Mouse (Mus musculus) neural tube, embryonic 13.5 days (tissue): ENCODE measurements at regions not wholly inside any gene's neighbourhood (a gene's known extent, or its start where the extent isn't known, plus 50 kb on each side); places are given as distances from the start of the nearest gene placed in this dataset.
A peak's percentile ranks its signal among the peaks of the same experiment; 100 is the strongest.

Experiments
- ATAC-seq: fragments of 200-750 bp; cut with Nextera tagmentation; 2 replicates; pipeline ENCODE4 v1.8.0; 2017; ENCODE audit warnings: low read depth, mild to moderate bottlenecking, moderate TSS enrichment, moderate library complexity
- H3K27ac ChIP-seq: fragments of 300-500 bp; sonication (generic); replicated peaks from 2 replicates; pipeline ENCODE4 v1.5.1; 2015; ENCODE audit warnings: moderate library complexity, mild to moderate bottlenecking, inconsistent platforms
- H3K27me3 ChIP-seq: fragments of 300-500 bp; sonication (generic); 2 replicates; pipeline ENCODE4 v1.6.1; 2015; ENCODE audit warnings: mild to moderate bottlenecking, inconsistent platforms
- H3K36me3 ChIP-seq: fragments of 300-500 bp; sonication (generic); 2 replicates; pipeline ENCODE4 v1.6.1; 2015; ENCODE audit warnings: mild to moderate bottlenecking, inconsistent platforms
- H3K4me1 ChIP-seq: fragments of 300-500 bp; sonication (generic); replicated peaks from 2 replicates; pipeline ENCODE4 v1.6.1; 2015; ENCODE audit warnings: inconsistent platforms
- H3K4me2 ChIP-seq: fragments of 300-500 bp; sonication (generic); 2 replicates; pipeline ENCODE4 v1.6.1; 2015; ENCODE audit warnings: inconsistent platforms, mild to moderate bottlenecking, moderate library complexity
- H3K4me3 ChIP-seq: fragments of 300-500 bp; sonication (generic); 2 replicates; pipeline ENCODE4 v1.5.1; 2015; ENCODE audit warnings: mild to moderate bottlenecking, inconsistent platforms
- H3K9ac ChIP-seq: fragments of 300-500 bp; sonication (generic); 2 replicates; pipeline ENCODE4 v1.6.1; 2015; ENCODE audit warnings: moderate library complexity, mild to moderate bottlenecking, inconsistent platforms
- H3K9me3 ChIP-seq: fragments of 300-500 bp; sonication (generic); 2 replicates; pipeline ENCODE4 v1.6.1; 2016; ENCODE audit warnings: inconsistent platforms
- WGBS: fragments of 180-500 bp; shearing (Covaris S2); methylation state at CpG from one replicate; pipeline ENCODE4 v1.1.7; 2015; 5-methylcytosine and 5-hydroxymethylcytosine counted together

DNA sequence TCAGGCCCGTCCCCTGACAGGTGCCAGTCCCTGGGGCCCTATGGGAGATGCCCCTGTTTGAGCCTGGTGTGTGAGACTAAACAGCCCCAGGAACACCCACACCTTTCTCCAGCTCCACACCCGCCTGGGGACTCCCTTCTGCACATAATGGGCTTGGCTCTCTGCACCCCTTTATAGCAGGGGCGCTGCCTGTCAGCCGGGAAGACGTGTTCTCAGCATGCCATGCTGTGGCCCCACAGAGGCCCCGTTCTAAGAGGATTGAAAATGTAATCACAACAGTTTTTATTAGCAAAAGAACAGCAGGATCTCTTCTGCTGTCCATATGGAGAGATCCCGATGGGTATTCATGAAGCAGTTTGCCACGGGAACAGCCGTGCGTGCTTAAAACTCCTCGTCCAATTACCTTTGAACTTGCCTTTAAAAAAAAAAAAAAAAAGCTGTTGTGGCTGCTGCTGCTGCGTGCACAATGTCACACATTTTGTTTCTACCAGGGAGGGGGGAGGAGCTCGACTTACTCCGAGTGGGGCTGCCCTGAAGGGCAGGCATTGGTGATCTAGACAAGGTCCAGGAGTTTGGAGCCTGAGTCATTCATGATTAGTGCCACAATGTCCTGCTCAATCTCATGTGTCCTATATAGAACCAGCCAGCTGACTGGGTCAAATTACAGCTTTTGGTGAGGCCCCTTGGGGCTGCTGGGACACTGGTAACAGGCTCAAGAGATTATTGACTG lies 119.7 kb downstream of the Rps24 start:
- H3K4me3 ChIP-seq, result no peak overlapping the region
- ATAC-seq, result peak; percentile 27; the same call in 1 of the 2 replicates
- H3K4me1 ChIP-seq, result peaks cover 20% of the 10 kb centered on the region
- no peak overlapping the region for H3K9ac ChIP-seq
- H3K9me3 ChIP-seq, result no peaks in the 10 kb centered on the region; the same call in 1 of the 2 replicates
- H3K4me2 ChIP-seq, result no peak overlapping the region
- peak overlapping the region; percentile 52 for H3K27ac ChIP-seq
- WGBS, result 12% methylated on average over 14 of the region's 14 CpGs
- no peaks in the 10 kb centered on the region for H3K36me3 ChIP-seq
- no peaks in the 10 kb centered on the region for H3K27me3 ChIP-seq

- Histone ChIP-seq H3K27ac (no peak overlapping the region), H3K9me3 (no peaks in the 10 kb centered on the region; the same call in 1 of the 2 replicates), H3K4me3 (no peak overlapping the region), H3K4me2 (no peak overlapping the region), H3K9ac (no peak overlapping the region), H3K36me3 (no peaks in the 10 kb centered on the region), H3K27me3 (no peaks in the 10 kb centered on the region), H3K4me1 (peaks cover 16% of the 10 kb centered on the region)
- ATAC-seq, result no peak
- WGBS, result 89% methylated on average over 1 of the region's 1 CpGs
These were observed 121.4 kb downstream of the Rps24 start for GRCm38 (mm10) chr14:24608356-24608755.

- Histone ChIP-seq H3K9ac (no peak overlapping the region), H3K27me3 (no peaks in the 10 kb centered on the region), H3K27ac (no peak overlapping the region), H3K9me3 (no peaks in the 10 kb centered on the region; the same call in 1 of the 2 replicates), H3K4me3 (no peak overlapping the region), H3K4me2 (no peak overlapping the region), H3K36me3 (no peaks in the 10 kb centered on the region), H3K4me1 (peaks cover 28% of the 10 kb centered on the region)
- no peak for ATAC-seq
- 71% methylated on average over 4 of the region's 4 CpGs for WGBS
These were observed 125.5 kb downstream of the Rps24 start for GRCm38 (mm10) chr14:24612254-24612995.

DNA sequence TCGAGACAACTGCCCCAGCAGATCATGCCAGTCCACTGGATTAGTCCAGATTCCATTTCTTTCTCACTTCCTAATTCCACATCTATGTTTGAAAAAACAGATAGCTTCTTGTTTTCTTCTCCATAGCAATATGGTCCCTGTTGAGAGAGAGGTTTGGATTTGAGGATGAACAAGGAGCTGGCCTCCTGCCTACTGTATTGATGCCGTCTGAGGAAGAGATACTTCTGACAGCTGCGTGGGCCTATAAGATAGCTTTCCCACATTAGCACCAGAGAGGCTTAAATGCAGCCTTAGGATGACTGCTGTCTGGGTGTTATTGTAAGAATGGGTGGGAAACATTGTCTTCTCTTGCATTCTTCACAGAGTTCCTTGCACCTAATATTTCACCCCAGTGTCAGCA lies 128.9 kb downstream of the Rps24 start:
- ATAC-seq, result no peak
- H3K27me3 ChIP-seq, result no peaks in the 10 kb centered on the region
- 72% methylated on average over 3 of the region's 3 CpGs for WGBS
- H3K9ac ChIP-seq, result no peak overlapping the region
- peak overlapping the region; percentile 98 for H3K27ac ChIP-seq
- H3K36me3 ChIP-seq, result no peaks in the 10 kb centered on the region
- H3K4me1 ChIP-seq, result peaks cover 50% of the 10 kb centered on the region
- no peak overlapping the region for H3K4me3 ChIP-seq
- no peaks in the 10 kb centered on the region for H3K9me3 ChIP-seq
- H3K4me2 ChIP-seq, result no peak overlapping the region

DNA sequence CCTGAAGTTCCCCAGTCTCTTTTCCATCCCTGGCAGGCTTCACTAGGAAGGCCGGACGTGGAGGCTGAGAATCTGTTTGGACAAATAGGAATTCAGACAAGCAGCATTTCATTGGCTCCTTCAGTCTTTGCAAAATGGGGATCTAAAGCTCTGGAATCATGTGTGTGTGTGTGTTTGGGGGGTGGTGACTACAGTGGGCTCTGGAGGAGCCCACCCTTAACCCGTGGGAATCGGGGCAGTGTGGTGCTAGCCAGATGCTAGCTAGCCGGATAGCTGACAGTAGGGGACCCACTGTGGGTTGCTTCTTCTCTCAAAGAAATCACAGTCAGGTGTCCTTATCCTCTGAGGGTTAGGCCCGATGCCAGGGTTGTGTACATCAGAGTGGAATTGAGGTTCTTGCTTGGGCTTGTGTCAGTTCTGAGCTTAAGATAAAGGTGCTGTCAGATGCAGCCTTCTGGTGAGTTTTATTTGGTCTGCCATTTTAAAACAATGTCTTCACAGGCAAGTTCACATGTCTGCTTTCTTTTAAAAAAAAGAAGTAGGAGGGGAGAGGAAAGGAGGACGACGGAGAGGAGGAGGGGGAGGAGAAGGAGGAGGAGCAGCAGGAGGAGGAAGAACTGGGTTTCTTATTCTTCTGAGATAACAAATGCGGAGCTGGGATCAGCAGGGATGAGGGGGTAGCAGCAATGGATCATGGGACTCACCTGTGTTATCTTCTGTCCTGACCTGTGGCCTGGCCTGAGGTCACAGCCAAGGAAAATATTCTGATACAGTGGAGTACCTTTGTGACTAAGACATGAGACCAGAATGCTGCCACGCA lies 129.6 kb downstream of the Rps24 start:
- 24% methylated on average over 10 of the region's 10 CpGs for WGBS
- H3K9ac ChIP-seq, result peak overlapping the region; percentile 54
- no peak for ATAC-seq
- H3K27me3 ChIP-seq, result no peaks in the 10 kb centered on the region
- H3K36me3 ChIP-seq, result no peaks in the 10 kb centered on the region
- peak overlapping the region; percentile 26; the same call in 1 of the 2 replicates for H3K4me2 ChIP-seq
- peaks cover 50% of the 10 kb centered on the region for H3K4me1 ChIP-seq
- peak overlapping the region; percentile 98 for H3K27ac ChIP-seq
- no peak overlapping the region for H3K4me3 ChIP-seq
- H3K9me3 ChIP-seq, result no peaks in the 10 kb centered on the region

- no peaks in the 10 kb centered on the region for H3K9me3 ChIP-seq
- peaks cover 50% of the 10 kb centered on the region for H3K4me1 ChIP-seq
- peak overlapping the region; percentile 98 for H3K27ac ChIP-seq
- ATAC-seq, result peak; percentile 3; the same call in 1 of the 2 replicates
- peak overlapping the region; percentile 54 for H3K9ac ChIP-seq
- H3K27me3 ChIP-seq, result no peaks in the 10 kb centered on the region
- peak overlapping the region; percentile 26; the same call in 1 of the 2 replicates for H3K4me2 ChIP-seq
- H3K4me3 ChIP-seq, result no peak overlapping the region
- WGBS, result 14% methylated on average over 3 of the region's 3 CpGs
- no peaks in the 10 kb centered on the region for H3K36me3 ChIP-seq
These were observed 130.1 kb downstream of the Rps24 start for GRCm38 (mm10) chr14:24617126-24617375.

DNA sequence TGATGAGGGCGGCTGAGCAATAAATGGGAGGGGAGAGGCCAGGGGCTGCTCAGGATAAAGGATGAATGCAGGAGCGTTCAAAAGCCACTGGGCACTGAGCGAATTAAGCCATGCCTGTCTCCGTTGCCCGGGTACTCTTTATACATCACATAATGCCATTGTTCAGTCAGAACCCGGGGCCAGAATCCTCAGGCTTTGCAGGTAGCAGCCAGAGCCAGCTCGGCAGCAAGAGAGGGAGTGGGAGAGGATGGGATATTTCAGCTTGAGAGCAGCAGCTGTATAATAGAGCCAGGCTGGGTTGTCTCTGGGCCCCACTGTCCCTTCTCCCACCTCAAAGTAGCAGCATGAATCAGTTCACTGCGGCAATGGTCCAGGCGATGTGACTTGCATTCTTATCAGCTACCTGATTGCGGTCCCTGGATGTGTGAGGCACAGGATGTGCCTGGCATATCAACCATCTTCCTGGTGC lies 130.5 kb downstream of the Rps24 start:
- no peaks in the 10 kb centered on the region for H3K36me3 ChIP-seq
- H3K4me2 ChIP-seq, result peak overlapping the region; percentile 26
- H3K9me3 ChIP-seq, result no peaks in the 10 kb centered on the region
- no peaks in the 10 kb centered on the region for H3K27me3 ChIP-seq
- H3K27ac ChIP-seq, result peak overlapping the region; percentile 98
- peak; percentile 88 for ATAC-seq
- peaks cover 50% of the 10 kb centered on the region for H3K4me1 ChIP-seq
- H3K9ac ChIP-seq, result peak overlapping the region; percentile 54
- H3K4me3 ChIP-seq, result no peak overlapping the region
- WGBS, result 10% methylated on average over 10 of the region's 10 CpGs

GRCm38 (mm10) chr14:24618226-24619038 lies 131.5 kb downstream of the Rps24 start:
- ATAC-seq, result peak; percentile 36
- Histone ChIP-seq H3K9ac (peak overlapping the region; percentile 54), H3K27ac (peak overlapping the region; percentile 98), H3K27me3 (no peaks in the 10 kb centered on the region), H3K9me3 (no peaks in the 10 kb centered on the region), H3K4me2 (peak overlapping the region; percentile 26), H3K36me3 (no peaks in the 10 kb centered on the region), H3K4me1 (peaks cover 50% of the 10 kb centered on the region), H3K4me3 (no peak overlapping the region)
- WGBS, result 21% methylated on average over 16 of the region's 16 CpGs

- no peaks in the 10 kb centered on the region for H3K27me3 ChIP-seq
- no peaks in the 10 kb centered on the region for H3K36me3 ChIP-seq
- no peak overlapping the region for H3K4me3 ChIP-seq
- H3K9me3 ChIP-seq, result 0 out of 2 replicates have a peak, but pooled peaks cover under 1% of the 10 kb centered on the region
- H3K9ac ChIP-seq, result no peak overlapping the region
- peaks cover 13% of the 10 kb centered on the region; the same call in 1 of the 2 replicates for H3K4me1 ChIP-seq
- whole genome bisulfite sequencing, result 83% methylated on average over 1 of the region's 1 CpGs
- H3K27ac ChIP-seq, result no peak overlapping the region
- no peak for ATAC-seq
- no peak overlapping the region for H3K4me2 ChIP-seq
These were observed 145.1 kb downstream of the Rps24 start for GRCm38 (mm10) chr14:24631994-24632393.

GRCm38 (mm10) chr14:24641853-24642252 lies 154.9 kb downstream of the Rps24 start:
- Histone ChIP-seq H3K9ac (no peak overlapping the region), H3K4me1 (peaks cover 44% of the 10 kb centered on the region), H3K27me3 (no peaks in the 10 kb centered on the region), H3K36me3 (no peaks in the 10 kb centered on the region), H3K9me3 (no peaks in the 10 kb centered on the region), H3K4me2 (no peak overlapping the region), H3K4me3 (no peak overlapping the region), H3K27ac (no peak overlapping the region)
- WGBS, result 46% methylated on average over 5 of the region's 5 CpGs
- no peak for ATAC-seq

DNA sequence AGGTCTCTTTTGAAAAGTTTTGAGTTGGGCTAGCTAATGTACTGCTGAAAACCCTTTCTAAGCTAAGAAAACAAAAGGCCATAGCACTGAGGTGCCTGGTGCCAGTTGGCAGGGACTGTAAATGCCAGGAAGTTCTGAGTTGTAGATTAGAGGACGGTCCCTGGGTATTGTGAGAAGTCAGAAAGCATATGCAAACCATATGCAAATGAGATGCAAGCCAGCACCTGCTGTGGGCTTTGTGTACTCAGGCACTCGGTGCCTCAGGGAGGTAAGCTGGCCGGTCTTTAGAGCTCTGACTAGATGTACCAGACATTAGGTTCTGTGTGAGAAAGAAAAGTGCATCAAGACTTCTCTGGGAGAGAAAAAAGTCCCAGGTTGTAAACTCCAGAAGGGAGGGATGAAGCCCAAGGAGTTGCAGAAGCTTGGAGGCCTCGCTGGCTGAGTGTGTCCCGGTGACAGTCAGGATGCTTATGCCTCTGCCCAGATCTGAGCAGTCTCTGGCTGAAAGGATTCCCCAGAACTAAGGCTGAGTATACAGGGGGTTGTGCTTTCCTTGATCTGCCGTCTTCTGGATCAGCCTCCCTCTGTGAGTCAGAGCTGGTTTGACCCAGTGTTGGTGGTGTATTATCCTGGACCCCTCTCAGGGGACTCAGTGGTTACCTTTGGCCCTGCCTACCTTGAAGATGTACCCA lies 157.3 kb downstream of the Rps24 start:
- Histone ChIP-seq H3K27ac (peak overlapping the region; percentile 81), H3K27me3 (no peaks in the 10 kb centered on the region), H3K4me1 (peaks cover 45% of the 10 kb centered on the region), H3K9me3 (no peaks in the 10 kb centered on the region), H3K9ac (0 out of 2 replicates have a peak overlapping the region, but pooled peaks have one; percentile 12), H3K4me2 (no peak overlapping the region), H3K36me3 (no peaks in the 10 kb centered on the region), H3K4me3 (no peak overlapping the region)
- ATAC-seq, result peak; percentile 59
- 13% methylated on average over 6 of the region's 6 CpGs for WGBS
